Mouse (Mus musculus) myocyte (in vitro differentiated cells): ENCODE results near the gene Rpl12. TPM values are rescaled to one million over a fixed set of nuclear protein-coding genes. Genes with fewer than 3 reads are reported as not detected.

ENCODE experiments used
- H3K27me3 ChIP-seq: one replicate; pipeline ENCODE4 v1.6.1; 2011; ENCODE audit not compliant: control insufficient read depth, insufficient read depth, insufficient read length
- H3K36me3 ChIP-seq: one replicate; pipeline ENCODE4 v1.6.1; 2011; ENCODE audit not compliant: control insufficient read depth, insufficient read depth
- H3K4me2 ChIP-seq: one replicate; pipeline ENCODE4 v1.6.1; 2011; ENCODE audit warnings: low read depth, control low read depth
- H3K4me3 ChIP-seq: one replicate; pipeline ENCODE4 v1.5.1; 2011; ENCODE audit warnings: mild to moderate bottlenecking, control low read depth, moderate library complexity
- H3K79me2 ChIP-seq: one replicate; pipeline ENCODE4 v1.6.1; 2011; ENCODE audit not compliant: control insufficient read depth, insufficient read depth
- H3ac ChIP-seq: one replicate; pipeline ENCODE4 v1.6.1; 2011; ENCODE audit not compliant: control insufficient read depth, insufficient read length
- CEBPB ChIP-seq: IDR thresholded peaks from 2 replicates; pipeline ENCODE4 v1.6.1; 2011; ENCODE audit warnings: mild to moderate bottlenecking, moderate library complexity; ENCODE audit not compliant: poor library complexity, insufficient read depth, severe bottlenecking
- E2F4 ChIP-seq: IDR thresholded peaks from one replicate; pipeline ENCODE4 v1.6.1; 2011; ENCODE audit warnings: mild to moderate bottlenecking, control low read depth, moderate library complexity; ENCODE audit not compliant: insufficient read depth
- MAX ChIP-seq: IDR thresholded peaks from one replicate; pipeline ENCODE4 v1.6.1; 2011; ENCODE audit warnings: low read depth, mild to moderate bottlenecking, control low read depth
- MYOG ChIP-seq, 3 experiments: IDR thresholded peaks; one replicate each; pipeline ENCODE4 v1.6.1; 2011; ENCODE audit warnings: control low read depth in 2 of 3, low read depth in 2 of 3, mild to moderate bottlenecking in 2 of 3; ENCODE audit not compliant: insufficient read length in 2 of 3, control insufficient read depth in 1 of 3, insufficient read depth in 1 of 3
- POLR2AphosphoS2 ChIP-seq: IDR thresholded peaks from one replicate; pipeline ENCODE4 v1.6.1; 2011; ENCODE audit warnings: low read depth, control low read depth; ENCODE audit not compliant: insufficient read length
- REST ChIP-seq: IDR thresholded peaks from one replicate; pipeline ENCODE4 v1.6.1; 2011; ENCODE audit warnings: mild to moderate bottlenecking, control low read depth, moderate library complexity; ENCODE audit not compliant: insufficient read depth, insufficient read length
- TCF12 ChIP-seq: IDR thresholded peaks from one replicate; pipeline ENCODE4 v1.6.1; 2011; ENCODE audit warnings: mild to moderate bottlenecking, control low read depth; ENCODE audit not compliant: poor library complexity, insufficient read depth, severe bottlenecking
- TCF3 ChIP-seq: IDR thresholded peaks from one replicate; pipeline ENCODE4 v1.6.1; 2011; ENCODE audit warnings: low read depth, control low read depth; ENCODE audit not compliant: insufficient read length
- USF1 ChIP-seq: IDR thresholded peaks from one replicate; pipeline ENCODE4 v1.6.1; 2011; ENCODE audit warnings: low read depth, mild to moderate bottlenecking, control low read depth, moderate library complexity
- polyA plus RNA-seq: library from polyadenylated mRNA; unstranded; fragments of >200 nt; fragmentation: generic; extraction: Trizol; gene quantifications from one replicate; pipeline ENCODE4 v1.2.1, GENCODE M21; 2012; ENCODE audit warnings: missing spikeins

The Rpl12 gene
- polyA plus RNA-seq, 1 experiment = 2,628 TPM

- no peak for TF ChIP-seq POLR2AphosphoS2
- TF ChIP-seq USF1 = no peak
- TF ChIP-seq MYOG (IDR thresholded peaks at IDR 0.05; ENCODE audit: control insufficient read depth in 1 of 3, insufficient read depth in 1 of 3, insufficient read length in 2 of 3, low read depth in 2 of 3) = no peak
- no peak for TF ChIP-seq E2F4
- no peak for TF ChIP-seq CEBPB
- TF ChIP-seq REST = no peak
- TF ChIP-seq TCF3 = no peak
- TF ChIP-seq MAX = no peak
- TF ChIP-seq TCF12 = no peak
- Histone ChIP-seq H3ac (no peak overlapping the region), H3K27me3 (peaks cover 10% of the 10 kb centered on the region), H3K4me2 (no peak overlapping the region), H3K4me3 (no peak overlapping the region), H3K36me3 (no peaks in the 10 kb centered on the region), H3K79me2 (no peaks in the 10 kb centered on the region)
Measured at GRCm38 (mm10) chr2:33014877-33015276, 53.5 kb downstream of the Rpl12 start.

Other genes with a start within 250 kb of the Rpl12 start
- gene Cdk9, start 248.5 kb upstream of the Rpl12 start, polyA plus RNA-seq = 76.6 TPM
- gene Sh2d3c, start 240.5 kb upstream of the Rpl12 start, polyA plus RNA-seq = 0.52 TPM
- gene 6330409D20Rik, start 220.5 kb upstream of the Rpl12 start, polyA plus RNA-seq = not detected
- 37.3 TPM for gene Tor2a, start 204.3 kb upstream of the Rpl12 start, polyA plus RNA-seq
- gene Ttc16, start 185.9 kb upstream of the Rpl12 start, polyA plus RNA-seq = 0.16 TPM
- 74.1 TPM for gene Ptrh1, start 185.8 kb upstream of the Rpl12 start, polyA plus RNA-seq
- 0.30 TPM for gene Cfap157, start 177.1 kb upstream of the Rpl12 start, polyA plus RNA-seq
- 32.2 TPM for gene Stxbp1, start 114.3 kb upstream of the Rpl12 start, polyA plus RNA-seq
- 204 TPM for gene Fam129b, start 85.4 kb upstream of the Rpl12 start, polyA plus RNA-seq
- 11.5 TPM for gene Lrsam1, start 55 bp downstream of the Rpl12 start, polyA plus RNA-seq
- 13.5 TPM for gene Slc2a8, start 20.5 kb downstream of the Rpl12 start, polyA plus RNA-seq
- gene Garnl3, start 170.1 kb downstream of the Rpl12 start, polyA plus RNA-seq = 2.1 TPM